Mouse (Mus musculus) embryonic facial prominence, embryonic 15.5 days (tissue): ENCODE measurements around the gene Tnxb. TPM values are rescaled to one million over a fixed set of nuclear protein-coding genes. Genes with fewer than 3 reads are reported as not detected.
"Not testable (repeated sequence)": the region's sequence is repeated elsewhere in the genome, so short reads cannot be mapped to it uniquely, and the experiment has no call there.

ENCODE experiments used
- ATAC-seq: fragments of 200-750 bp; cut with Nextera tagmentation; 2 replicates; pipeline ENCODE4 v1.8.0; 2017; ENCODE audit warnings: low read depth, moderate TSS enrichment; ENCODE audit not compliant: insufficient number of reproducible peaks, low FRiP score, low TSS enrichment
- H3K27ac ChIP-seq: fragments of 300-500 bp; sonication (generic); replicated peaks from 2 replicates; pipeline ENCODE4 v1.5.1; 2015; ENCODE audit warnings: mild to moderate bottlenecking, inconsistent platforms
- H3K27me3 ChIP-seq: fragments of 300-500 bp; sonication (generic); 2 replicates; pipeline ENCODE4 v1.6.1; 2015; ENCODE audit warnings: inconsistent platforms
- H3K36me3 ChIP-seq: fragments of 300-500 bp; sonication (generic); 2 replicates; pipeline ENCODE4 v1.6.1; 2015; ENCODE audit warnings: mild to moderate bottlenecking, inconsistent platforms
- H3K4me1 ChIP-seq: fragments of 300-500 bp; sonication (generic); 2 replicates; pipeline ENCODE4 v1.6.1; 2015; ENCODE audit warnings: inconsistent platforms
- H3K4me2 ChIP-seq: fragments of 300-500 bp; sonication (generic); replicated peaks from 2 replicates; pipeline ENCODE4 v1.6.1; 2015; ENCODE audit warnings: mild to moderate bottlenecking, inconsistent platforms
- H3K4me3 ChIP-seq: fragments of 300-500 bp; sonication (generic); replicated peaks from 2 replicates; pipeline ENCODE4 v1.5.1; 2015; ENCODE audit warnings: mild to moderate bottlenecking, inconsistent platforms
- H3K9ac ChIP-seq: fragments of 300-500 bp; sonication (generic); 2 replicates; pipeline ENCODE4 v1.6.1; 2015; ENCODE audit warnings: inconsistent platforms
- H3K9me3 ChIP-seq: fragments of 300-500 bp; sonication (generic); replicated peaks from 2 replicates; pipeline ENCODE4 v1.6.1; 2016; ENCODE audit warnings: inconsistent platforms
- WGBS: fragments of 180-500 bp; shearing (Covaris S2); methylation state at CpG from one replicate; pipeline ENCODE4 v1.1.7; 2015; 5-methylcytosine and 5-hydroxymethylcytosine counted together
- polyA plus RNA-seq: library from polyadenylated mRNA; unstranded; fragments of >200 nt; fragmentation: Nextera tagmentation; extraction: Ambion mirVana; gene quantifications from 2 replicates; pipeline ENCODE4 v1.2.1, GENCODE M21; 2015

Tnxb gene
- polyA plus RNA-seq, 1 experiment from 2014 or later = 0.48 TPM

- Histone ChIP-seq H3K9ac (no peak overlapping the region), H3K27ac (no peak overlapping the region), H3K27me3 (no peaks in the 10 kb centered on the region), H3K4me2 (no peak overlapping the region), H3K4me1 (no peaks in the 10 kb centered on the region), H3K9me3 (no peaks in the 10 kb centered on the region), H3K4me3 (no peak overlapping the region), H3K36me3 (no peaks in the 10 kb centered on the region)
- WGBS = 80% methylated on average over 15 of the region's 15 CpGs
- ATAC-seq = no peak
Observed at GRCm38 (mm10) chr17:34716247-34716646, 45.9 kb downstream of the Tnxb start.

DNA sequence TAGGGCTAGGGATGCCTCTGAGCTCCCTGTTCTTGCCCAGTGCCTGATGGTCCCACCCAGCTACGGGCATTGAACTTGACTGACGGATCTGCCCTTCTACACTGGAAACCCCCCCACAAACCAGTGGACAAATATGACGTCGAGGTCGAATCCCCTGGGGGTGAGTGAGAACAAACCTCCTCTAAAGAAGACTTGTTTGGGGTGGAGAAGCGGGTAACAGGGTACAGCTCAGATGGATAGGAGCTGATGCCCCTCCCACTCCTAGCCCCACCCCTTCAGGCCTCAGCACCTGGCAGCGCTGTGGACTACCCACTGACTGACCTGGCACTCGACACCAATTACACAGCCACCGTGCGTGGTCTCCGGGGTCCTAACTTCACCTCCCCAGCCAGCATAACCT lies 47.1 kb downstream of the Tnxb start:
- no peaks in the 10 kb centered on the region for H3K9me3 ChIP-seq
- no peaks in the 10 kb centered on the region for H3K4me1 ChIP-seq
- H3K9ac ChIP-seq = no peak overlapping the region
- H3K27ac ChIP-seq = no peak overlapping the region
- no peak for ATAC-seq
- H3K4me2 ChIP-seq = no peak overlapping the region
- H3K36me3 ChIP-seq = no peaks in the 10 kb centered on the region
- no peaks in the 10 kb centered on the region for H3K27me3 ChIP-seq
- no peak overlapping the region for H3K4me3 ChIP-seq
- WGBS = 73% methylated on average over 11 of the region's 11 CpGs

DNA sequence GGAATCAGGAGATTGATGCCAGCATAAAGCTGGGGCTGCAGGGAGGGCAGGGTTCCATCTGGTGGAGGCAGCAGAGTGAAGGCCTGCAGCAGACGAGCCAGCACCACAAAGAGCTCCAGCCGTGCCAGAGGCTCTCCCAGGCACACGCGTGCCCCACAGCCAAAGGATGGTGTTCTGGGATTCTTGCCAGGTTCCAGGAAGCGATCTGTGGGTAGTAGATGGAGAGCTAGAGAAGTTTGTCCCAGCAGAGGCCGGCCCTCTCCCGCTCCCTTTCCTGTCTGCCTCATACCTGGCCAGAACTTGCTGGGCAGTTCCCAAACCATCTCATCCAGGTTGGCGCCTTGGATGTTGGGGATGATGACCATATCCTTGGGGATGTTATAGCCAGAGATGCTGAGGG lies 49.6 kb downstream of the Tnxb start:
- WGBS = 63% methylated on average over 8 of the region's 8 CpGs
- ATAC-seq = not testable (repeated sequence)

GRCm38 (mm10) chr17:34722238-34722637 lies 51.9 kb downstream of the Tnxb start:
- H3K27me3 ChIP-seq, ATAC-seq, H3K27ac ChIP-seq, H3K9ac ChIP-seq, H3K9me3 ChIP-seq, H3K36me3 ChIP-seq, H3K4me1 ChIP-seq, H3K4me2 ChIP-seq, H3K4me3 ChIP-seq: not testable (repeated sequence)
- WGBS = 90% methylated on average over 4 of the region's 4 CpGs

More for the DNA sequence above, 49.6 kb downstream of the Tnxb start:
- H3K27ac ChIP-seq, H3K9me3 ChIP-seq, H3K4me1 ChIP-seq, H3K9ac ChIP-seq, H3K36me3 ChIP-seq, H3K4me2 ChIP-seq, H3K27me3 ChIP-seq, H3K4me3 ChIP-seq: not testable (repeated sequence)

DNA sequence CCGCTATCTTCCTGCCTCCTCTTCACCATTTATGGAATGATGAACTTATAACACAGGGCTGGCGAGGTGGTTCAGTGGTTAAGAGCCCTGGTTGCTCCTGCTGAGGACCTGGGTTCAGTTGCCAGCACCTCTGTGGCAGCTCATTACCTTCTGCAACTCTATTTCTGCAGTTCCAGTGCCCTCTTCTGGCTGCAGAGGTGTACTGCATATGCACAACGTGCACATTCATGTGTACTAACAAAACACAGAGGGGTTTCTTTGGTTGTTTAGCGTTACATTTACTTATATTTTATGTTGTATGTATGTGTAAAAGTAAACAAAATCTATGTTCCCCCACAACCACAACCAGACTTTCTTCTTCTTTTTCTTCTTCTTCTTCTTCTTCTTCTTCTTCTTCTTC lies 52.7 kb downstream of the Tnxb start:
- 75% methylated on average over 4 of the region's 4 CpGs for WGBS

DNA sequence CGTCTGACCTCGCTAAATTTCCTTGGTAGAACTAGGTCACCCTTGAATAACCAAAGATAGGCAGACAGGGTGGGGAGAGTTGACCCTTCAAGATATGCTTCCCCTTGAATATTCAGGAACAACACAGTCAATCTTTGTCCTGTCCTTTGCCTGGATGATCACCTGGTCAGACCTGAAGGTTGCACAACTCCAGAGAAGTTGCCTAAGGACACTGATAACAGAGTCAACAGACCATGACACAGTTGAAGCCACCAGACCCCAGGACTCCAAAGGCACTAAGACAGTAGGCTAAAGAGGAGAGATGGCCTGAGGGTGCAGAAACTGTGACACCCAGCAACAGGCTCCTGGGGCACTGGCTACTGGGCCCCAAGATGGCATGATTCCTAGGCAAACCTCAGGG lies 57.6 kb downstream of the Tnxb start:
- H3K4me2 ChIP-seq = no peak overlapping the region
- 75% methylated on average over 2 of the region's 2 CpGs for WGBS
- H3K4me3 ChIP-seq = no peak overlapping the region
- H3K27me3 ChIP-seq = no peaks in the 10 kb centered on the region
- no peaks in the 10 kb centered on the region for H3K36me3 ChIP-seq
- H3K4me1 ChIP-seq = no peaks in the 10 kb centered on the region
- no peaks in the 10 kb centered on the region for H3K9me3 ChIP-seq
- H3K9ac ChIP-seq = no peak overlapping the region
- no peak for ATAC-seq
- no peak overlapping the region for H3K27ac ChIP-seq

More for the DNA sequence above, 52.7 kb downstream of the Tnxb start:
- Histone ChIP-seq H3K9me3 (no peaks in the 10 kb centered on the region), H3K27ac (no peak overlapping the region), H3K36me3 (no peaks in the 10 kb centered on the region), H3K27me3 (no peaks in the 10 kb centered on the region), H3K4me3 (no peak overlapping the region), H3K4me1 (no peaks in the 10 kb centered on the region), H3K9ac (no peak overlapping the region), H3K4me2 (no peak overlapping the region)
- no peak for ATAC-seq

- WGBS = 80% methylated on average over 11 of the region's 11 CpGs
- not testable (repeated sequence) for H3K4me2 ChIP-seq, H3K9me3 ChIP-seq, H3K9ac ChIP-seq, H3K27ac ChIP-seq, ATAC-seq, H3K27me3 ChIP-seq, H3K4me3 ChIP-seq, H3K4me1 ChIP-seq, H3K36me3 ChIP-seq
Observed at GRCm38 (mm10) chr17:34729155-34729554, 58.8 kb downstream of the Tnxb start.

- not testable (repeated sequence) for H3K36me3 ChIP-seq, ATAC-seq, H3K4me3 ChIP-seq, H3K9ac ChIP-seq, H3K4me1 ChIP-seq, H3K27me3 ChIP-seq, H3K9me3 ChIP-seq, H3K4me2 ChIP-seq, H3K27ac ChIP-seq
- 85% methylated on average over 12 of the region's 12 CpGs for WGBS
Observed at GRCm38 (mm10) chr17:34729779-34730553, 59.6 kb downstream of the Tnxb start.

DNA sequence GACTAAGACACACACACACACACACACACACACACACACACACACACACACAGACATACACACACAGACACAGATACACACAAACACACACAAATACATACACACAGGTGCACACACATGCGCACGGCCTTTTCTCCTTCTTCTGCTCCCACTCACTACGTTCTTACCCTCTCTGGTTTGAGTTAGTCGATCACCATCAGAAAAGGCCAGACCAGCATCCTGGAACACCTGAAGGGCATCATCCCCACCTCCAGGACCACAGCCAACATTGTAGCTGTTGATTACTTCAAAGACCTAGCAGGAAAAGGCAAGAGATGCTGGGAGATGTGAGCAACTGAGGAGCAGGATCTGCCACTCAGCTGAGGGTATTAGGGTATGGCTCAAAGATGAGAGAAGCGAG lies 67.1 kb downstream of the Tnxb start:
- not testable (repeated sequence) for H3K4me3 ChIP-seq, H3K9ac ChIP-seq, H3K4me1 ChIP-seq, H3K27ac ChIP-seq, ATAC-seq, H3K4me2 ChIP-seq, H3K36me3 ChIP-seq, H3K9me3 ChIP-seq, H3K27me3 ChIP-seq
- whole genome bisulfite sequencing = 83% methylated on average over 5 of the region's 5 CpGs

- not testable (repeated sequence) for H3K4me1 ChIP-seq, H3K9me3 ChIP-seq, H3K9ac ChIP-seq, ATAC-seq, H3K27me3 ChIP-seq, H3K4me3 ChIP-seq, H3K36me3 ChIP-seq, H3K4me2 ChIP-seq, H3K27ac ChIP-seq
- WGBS = 88% methylated on average over 7 of the region's 7 CpGs
Observed at GRCm38 (mm10) chr17:34739708-34740107, 69.4 kb downstream of the Tnxb start.

- H3K4me3 ChIP-seq = no peak overlapping the region
- H3K9me3 ChIP-seq = no peaks in the 10 kb centered on the region
- no peak overlapping the region for H3K27ac ChIP-seq
- H3K9ac ChIP-seq = no peak overlapping the region
- H3K4me1 ChIP-seq = no peaks in the 10 kb centered on the region
- peaks cover 2% of the 10 kb centered on the region; the same call in 1 of the 2 replicates for H3K27me3 ChIP-seq
- no peak overlapping the region for H3K4me2 ChIP-seq
- 69% methylated on average over 4 of the region's 4 CpGs for WGBS
- no peak for ATAC-seq
- H3K36me3 ChIP-seq = no peaks in the 10 kb centered on the region
Observed at GRCm38 (mm10) chr17:34740280-34740679, 69.9 kb downstream of the Tnxb start.

GRCm38 (mm10) chr17:34743719-34744118 lies 73.4 kb downstream of the Tnxb start, which contains the start of gene C4b:
Gene C4b (minus strand): TSS chr17:34743882.
- Histone ChIP-seq H3K9ac (no peak within 1 kb of the TSS), H3K4me1 (no peaks in the 10 kb centered on the region), H3K27me3 (peaks cover 2% of the 10 kb centered on the region; the same call in 1 of the 2 replicates), H3K27ac (no peak within 1 kb of the TSS), H3K36me3 (no peaks in the 10 kb centered on the region), H3K4me2 (no peak within 1 kb of the TSS), H3K9me3 (no peaks in the 10 kb centered on the region), H3K4me3 (no peak within 1 kb of the TSS)
- WGBS = 78% methylated on average over 7 of the region's 7 CpGs
- no peak for ATAC-seq
